Mouse (Mus musculus) hindbrain, embryonic 15.5 days (tissue): ENCODE measurements around the gene Alas2. TPM values are rescaled to one million over a fixed set of nuclear protein-coding genes. Genes with fewer than 3 reads are reported as not detected.

ENCODE experiments used
- ATAC-seq: fragments of 200-750 bp; cut with Nextera tagmentation; 2 replicates; pipeline ENCODE4 v1.8.0; 2017; ENCODE audit warnings: low read depth, moderate number of reproducible peaks, moderate TSS enrichment; ENCODE audit not compliant: low FRiP score
- H3K27ac ChIP-seq: fragments of 300-500 bp; sonication (generic); replicated peaks from 2 replicates; pipeline ENCODE4 v1.5.1; 2015; ENCODE audit warnings: mild to moderate bottlenecking, inconsistent platforms
- H3K27me3 ChIP-seq: fragments of 300-500 bp; sonication (generic); 2 replicates; pipeline ENCODE4 v1.6.1; 2015; ENCODE audit warnings: control low read depth, inconsistent platforms
- H3K36me3 ChIP-seq: fragments of 300-500 bp; sonication (generic); 2 replicates; pipeline ENCODE4 v1.6.1; 2015; ENCODE audit warnings: control low read depth, inconsistent platforms
- H3K4me1 ChIP-seq: fragments of 300-500 bp; sonication (generic); replicated peaks from 2 replicates; pipeline ENCODE4 v1.6.1; 2015; ENCODE audit warnings: control low read depth, inconsistent platforms
- H3K4me2 ChIP-seq: fragments of 300-500 bp; sonication (generic); 2 replicates; pipeline ENCODE4 v1.6.1; 2015; ENCODE audit warnings: moderate library complexity, mild to moderate bottlenecking, inconsistent platforms
- H3K4me3 ChIP-seq: fragments of 300-500 bp; sonication (generic); 2 replicates; pipeline ENCODE4 v1.5.1; 2015; ENCODE audit warnings: mild to moderate bottlenecking, inconsistent platforms
- H3K9ac ChIP-seq: fragments of 300-500 bp; sonication (generic); 2 replicates; pipeline ENCODE4 v1.6.1; 2015; ENCODE audit warnings: inconsistent platforms
- H3K9me3 ChIP-seq: fragments of 300-500 bp; sonication (generic); 2 replicates; pipeline ENCODE4 v1.6.1; 2016; ENCODE audit warnings: control low read depth, inconsistent platforms
- WGBS: fragments of 180-500 bp; shearing (Covaris S2); methylation state at CpG from one replicate; pipeline ENCODE4 v1.1.7; 2015; 5-methylcytosine and 5-hydroxymethylcytosine counted together
- microRNA-seq: library from miRNA; unstranded; fragments of <30 nt; microRNA quantifications from one replicate; pipeline ENCODE4, GENCODE M21; 2016
- polyA plus RNA-seq: library from polyadenylated mRNA; unstranded; fragments of >200 nt; fragmentation: Nextera tagmentation; extraction: Ambion mirVana; gene quantifications from 2 replicates; pipeline ENCODE4 v1.2.1, GENCODE M21; 2015

The Alas2 gene
- polyA plus RNA-seq, 1 experiment from 2014 or later = 42.1 TPM

DNA sequence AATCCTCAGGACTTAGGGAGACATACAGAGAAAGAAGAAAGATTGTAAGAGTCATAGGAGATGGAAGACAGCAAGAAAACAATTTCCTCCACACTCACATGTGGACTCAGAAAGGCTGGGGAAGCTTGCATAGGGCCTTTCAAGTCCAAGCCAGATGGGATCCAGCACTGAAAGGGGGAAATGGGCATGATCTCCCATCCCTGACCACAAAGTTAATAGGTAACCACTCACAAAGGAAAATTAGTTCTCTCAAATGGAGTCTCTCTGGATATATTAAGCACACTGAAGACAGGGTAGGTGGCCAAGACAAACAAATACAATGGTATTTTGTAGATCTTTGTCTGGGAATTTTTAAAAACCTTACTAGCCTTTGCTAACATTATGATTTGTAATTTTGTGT lies 34.7 kb downstream of the Alas2 start:
- no peak for ATAC-seq
- Histone ChIP-seq H3K4me2 (no peak overlapping the region), H3K4me1 (peaks cover 4% of the 10 kb centered on the region; the same call in 1 of the 2 replicates), H3K27ac (no peak overlapping the region), H3K4me3 (no peak overlapping the region), H3K36me3 (peaks cover 10% of the 10 kb centered on the region), H3K27me3 (no peaks in the 10 kb centered on the region), H3K9me3 (no peaks in the 10 kb centered on the region), H3K9ac (no peak overlapping the region)

- H3K27me3 ChIP-seq = no peaks in the 10 kb centered on the region
- no peak overlapping the region for H3K4me3 ChIP-seq
- no peaks in the 10 kb centered on the region for H3K9me3 ChIP-seq
- WGBS = 95% methylated on average over 8 of the region's 8 CpGs
- H3K4me2 ChIP-seq = no peak overlapping the region
- H3K27ac ChIP-seq = no peak overlapping the region
- H3K36me3 ChIP-seq = peaks cover 10% of the 10 kb centered on the region
- H3K9ac ChIP-seq = no peak overlapping the region
- peaks cover 8% of the 10 kb centered on the region; the same call in 1 of the 2 replicates for H3K4me1 ChIP-seq
- no peak for ATAC-seq
These were observed 37.9 kb downstream of the Alas2 start for GRCm38 (mm10) chrX:150585116-150585515.

GRCm38 (mm10) chrX:150588023-150588764 lies 41.0 kb downstream of the Alas2 start, which contains the start of gene Pfkfb1:
TSS of gene Pfkfb1 (plus strand) at chrX:150588229.
- Histone ChIP-seq H3K36me3 (no peaks in the 10 kb centered on the region; the same call in 1 of the 2 replicates), H3K27me3 (no peaks in the 10 kb centered on the region), H3K9me3 (no peaks in the 10 kb centered on the region), H3K27ac (peak within 1 kb of the TSS; percentile 81), H3K4me3 (peak within 1 kb of the TSS; percentile 54), H3K4me2 (peak within 1 kb of the TSS; percentile 62), H3K4me1 (peaks cover 8% of the 10 kb centered on the region; the same call in 1 of the 2 replicates), H3K9ac (peak within 1 kb of the TSS; percentile 64)
- WGBS = 28% methylated on average over 35 of the region's 35 CpGs
- peak; percentile 96 for ATAC-seq

GRCm38 (mm10) chrX:150589696-150590095 lies 42.5 kb downstream of the Alas2 start, which contains the start of gene Apex2:
TSS of gene Apex2 (minus strand) at chrX:150589868.
- H3K9ac ChIP-seq = no peak within 1 kb of the TSS
- peak within 1 kb of the TSS; percentile 62 for H3K4me2 ChIP-seq
- H3K4me1 ChIP-seq = peaks cover 8% of the 10 kb centered on the region; the same call in 1 of the 2 replicates
- H3K27ac ChIP-seq = no peak within 1 kb of the TSS
- H3K9me3 ChIP-seq = no peaks in the 10 kb centered on the region
- no peak within 1 kb of the TSS for H3K4me3 ChIP-seq
- ATAC-seq = no peak
- H3K27me3 ChIP-seq = no peaks in the 10 kb centered on the region
- H3K36me3 ChIP-seq = no peaks in the 10 kb centered on the region; the same call in 1 of the 2 replicates
- WGBS = 85% methylated on average over 5 of the region's 5 CpGs

DNA sequence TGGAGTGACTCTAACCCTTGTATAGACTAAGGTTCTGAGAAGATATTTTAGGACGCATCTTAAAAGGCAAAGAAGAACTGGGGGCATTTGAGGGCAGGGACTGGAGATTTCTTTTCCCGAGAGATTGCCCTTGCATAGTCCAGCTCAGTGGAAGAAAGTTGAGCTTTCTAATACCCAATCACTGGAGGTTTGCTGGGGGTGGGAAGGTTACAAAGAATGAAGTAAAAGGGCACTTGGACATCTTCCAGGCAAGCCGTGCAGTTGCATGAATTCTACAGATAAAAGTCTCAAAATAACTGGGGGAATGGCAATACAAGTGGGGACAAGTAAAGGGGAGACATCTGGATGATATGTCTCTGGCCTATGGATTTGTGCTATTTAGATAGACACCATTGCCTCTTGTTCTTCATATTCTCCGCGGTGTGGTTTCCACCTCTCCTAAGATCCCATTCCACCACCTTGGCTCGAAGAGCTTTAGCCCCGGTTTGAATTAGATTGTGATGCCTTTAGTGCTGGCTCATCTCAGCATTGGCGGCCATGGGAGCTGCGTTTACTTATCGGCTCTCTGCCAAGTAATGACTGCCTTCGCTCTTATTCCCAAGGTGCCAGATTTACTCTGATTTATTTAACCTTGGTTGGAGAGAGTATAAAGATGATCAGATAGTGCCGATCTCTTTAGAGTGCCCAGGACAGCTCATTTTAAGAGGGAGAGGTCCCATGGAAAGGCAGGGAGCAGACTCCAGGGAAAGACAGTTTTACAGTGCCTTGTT lies 46.3 kb downstream of the Alas2 start:
- Histone ChIP-seq H3K4me3 (no peak overlapping the region), H3K36me3 (no peaks in the 10 kb centered on the region), H3K9ac (no peak overlapping the region), H3K27me3 (no peaks in the 10 kb centered on the region), H3K4me2 (no peak overlapping the region), H3K27ac (no peak overlapping the region), H3K9me3 (no peaks in the 10 kb centered on the region), H3K4me1 (no peaks in the 10 kb centered on the region)
- WGBS = 88% methylated on average over 12 of the region's 12 CpGs
- no peak for ATAC-seq

DNA sequence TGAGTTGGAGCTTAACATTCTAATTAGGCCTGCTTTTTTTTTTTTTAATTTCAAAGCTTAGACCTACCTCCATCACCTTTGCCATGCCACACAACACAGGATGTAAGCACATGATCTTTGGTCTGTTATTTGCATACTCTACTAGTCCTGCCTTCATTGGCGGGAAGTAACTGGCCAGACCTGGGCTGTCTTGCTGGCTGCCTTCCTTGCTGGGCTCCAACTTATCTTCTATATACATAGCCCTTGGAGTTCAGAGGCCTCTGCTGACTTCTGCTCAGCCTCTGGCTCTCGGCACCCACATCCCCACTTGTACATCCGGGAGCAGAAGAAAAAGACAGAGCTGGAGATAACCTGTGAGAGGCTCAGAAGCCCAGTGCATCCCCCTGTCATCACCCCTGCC lies 47.0 kb downstream of the Alas2 start:
- Histone ChIP-seq H3K4me1 (no peaks in the 10 kb centered on the region), H3K27me3 (no peaks in the 10 kb centered on the region), H3K36me3 (no peaks in the 10 kb centered on the region), H3K9ac (no peak overlapping the region), H3K4me2 (no peak overlapping the region), H3K9me3 (no peaks in the 10 kb centered on the region), H3K27ac (no peak overlapping the region), H3K4me3 (no peak overlapping the region)
- WGBS = 90% methylated on average over 3 of the region's 3 CpGs
- ATAC-seq = no peak

GRCm38 (mm10) chrX:150595016-150595760 lies 48.0 kb downstream of the Alas2 start:
- no peak for ATAC-seq
- 90% methylated on average over 9 of the region's 9 CpGs for WGBS
- Histone ChIP-seq H3K4me3 (no peak overlapping the region), H3K4me2 (no peak overlapping the region), H3K27ac (no peak overlapping the region), H3K27me3 (no peaks in the 10 kb centered on the region), H3K4me1 (no peaks in the 10 kb centered on the region), H3K9me3 (no peaks in the 10 kb centered on the region), H3K36me3 (no peaks in the 10 kb centered on the region), H3K9ac (no peak overlapping the region)

DNA sequence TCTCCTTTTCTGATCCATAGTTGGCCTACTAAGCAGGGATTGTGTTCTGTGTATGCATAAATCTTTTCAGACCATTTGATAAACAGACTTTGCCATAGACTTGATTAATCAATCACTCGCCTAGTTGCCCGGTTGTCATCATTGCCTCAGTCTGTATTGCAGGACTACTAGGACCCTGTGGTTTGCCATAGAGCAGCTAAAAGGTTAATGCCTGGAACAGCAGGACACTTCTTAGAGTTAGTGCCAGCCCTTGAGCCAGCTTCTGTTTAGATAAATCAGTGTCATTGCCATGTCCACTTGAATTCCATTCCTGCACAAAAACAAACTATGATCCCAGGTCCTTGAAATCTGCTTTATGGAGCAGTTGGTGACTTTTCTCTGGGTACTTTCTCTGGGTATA lies 51.7 kb downstream of the Alas2 start:
- Histone ChIP-seq H3K27me3 (no peaks in the 10 kb centered on the region), H3K27ac (no peak overlapping the region), H3K4me1 (no peaks in the 10 kb centered on the region), H3K9me3 (no peaks in the 10 kb centered on the region), H3K4me3 (no peak overlapping the region), H3K9ac (no peak overlapping the region), H3K36me3 (no peaks in the 10 kb centered on the region), H3K4me2 (no peak overlapping the region)
- 66% methylated on average over 2 of the region's 2 CpGs for WGBS
- no peak for ATAC-seq

Small RNA genes within 50 kb of the gene (microRNA-seq; reads per million reads assigned to microRNA genes)
- not detected for gene Mir3620

Other genes with a start within 250 kb of the Alas2 start
- gene Tmem29, start 88.2 kb upstream of the Alas2 start, polyA plus RNA-seq = 68.8 and 76.7 TPM in 2 replicates
- 5.1 TPM in 2 replicates for gene Pfkfb1, start 40.9 kb downstream of the Alas2 start, polyA plus RNA-seq
- gene Apex2, start 42.5 kb downstream of the Alas2 start, polyA plus RNA-seq = 16.3 and 17.9 TPM in 2 replicates
- gene Tro, start 110.2 kb downstream of the Alas2 start, polyA plus RNA-seq = 79.9 and 81.5 TPM in 2 replicates